Mouse (Mus musculus): ENCODE measurements around the gene Gm27021.

GRCm38 (mm10) chr8:120588908-120589771 lies 78.7 kb downstream of the Gm27021 start, which contains the start of gene Gins2:
- no peak for TF ChIP-seq CTCF (IDR thresholded peaks at IDR 0.05; ENCODE audit: extremely low read depth, insufficient read length, insufficient replicate concordance, low read depth, low read length)
- TF ChIP-seq POLR2A (IDR thresholded peaks at IDR 0.05; ENCODE audit: low read depth, low read length) = 0 out of 2 replicates have a peak, but pooled peaks have one; percentile 14
